Mouse (Mus musculus) right cerebral cortex, postnatal 4 days (tissue): Measurements from ENCODE around the gene Btf3.

Source experiments
- DNase-seq: peaks from one replicate; pipeline ENCODE4 v3.0.0-alpha.2; 2022

The Btf3 gene

DNA sequence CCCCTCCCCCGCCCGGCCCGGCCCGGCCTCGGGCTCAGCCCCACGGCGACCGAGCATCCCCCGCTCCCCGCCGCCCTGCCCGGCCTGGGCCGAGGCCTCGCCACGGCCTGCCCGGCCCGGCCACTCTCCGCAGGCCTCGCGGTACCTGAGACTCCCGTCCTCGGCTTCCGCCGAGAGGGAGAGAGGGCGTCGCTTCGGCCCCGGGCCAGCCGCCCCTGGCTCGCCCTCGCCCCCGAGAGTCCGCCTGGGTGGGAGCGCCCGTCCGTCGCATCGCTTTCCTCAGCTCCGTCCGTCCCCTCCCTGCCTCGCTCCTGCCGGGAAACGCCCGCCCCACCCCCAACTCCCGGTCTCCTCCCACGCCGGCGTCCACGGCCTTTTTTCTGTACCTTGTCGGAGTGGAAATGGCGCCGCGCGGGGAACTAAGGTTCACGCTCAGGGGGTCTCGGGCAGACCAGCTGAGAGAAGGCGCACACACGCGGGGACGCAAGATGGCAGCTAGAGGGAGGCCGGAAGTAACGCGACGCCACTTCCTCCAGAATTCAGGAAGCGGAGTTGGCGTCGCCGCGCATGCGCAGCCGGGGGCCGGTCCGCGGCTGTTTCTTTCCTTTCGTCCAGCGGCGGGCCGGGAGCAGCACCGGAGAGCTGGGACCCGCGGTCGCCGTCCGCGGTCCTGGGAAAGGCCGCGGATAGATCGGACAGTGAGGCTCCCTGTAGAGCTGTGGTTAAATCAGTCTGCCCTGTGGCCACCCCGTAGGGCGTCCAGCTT is at the start of gene Btf3:
Gene Btf3, minus strand, starts transcription at position 527 of the 766 bp plus-strand sequence.
- DNase-seq, result peak; percentile 93

DNA sequence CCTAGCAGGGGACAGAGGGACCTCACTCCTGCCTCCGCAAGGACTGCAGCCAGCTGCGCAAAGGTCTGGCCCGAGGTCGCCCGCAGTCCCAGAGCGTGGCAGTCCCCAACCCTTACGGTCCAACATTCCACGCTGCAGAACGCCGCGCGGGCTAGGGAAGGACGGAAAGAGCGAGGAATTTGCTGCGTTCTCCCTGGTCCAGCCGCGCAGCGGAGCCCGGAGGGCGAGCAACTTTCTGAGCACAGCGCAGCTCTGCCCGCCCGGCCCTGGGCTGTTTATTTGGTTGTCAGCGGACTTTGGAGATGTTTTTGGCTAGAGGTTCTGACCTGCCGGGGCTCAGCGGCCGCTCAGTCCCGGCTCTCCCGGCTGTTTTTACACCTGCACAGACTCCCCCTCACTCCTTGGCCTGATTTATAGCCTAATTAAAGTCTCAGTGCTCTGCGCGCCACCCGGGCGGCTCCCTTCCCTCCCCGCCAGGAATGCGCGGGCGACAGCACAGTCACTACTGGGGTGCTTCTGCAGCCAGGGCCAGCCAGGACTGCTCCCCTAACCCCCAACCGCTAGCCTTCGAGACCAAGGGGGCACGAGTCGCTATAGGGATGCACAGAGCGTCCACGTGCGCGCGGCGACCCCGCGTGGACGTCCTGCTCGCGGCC is 49.1 kb upstream of the Btf3 start:
- DNase-seq, result no peak

DNA sequence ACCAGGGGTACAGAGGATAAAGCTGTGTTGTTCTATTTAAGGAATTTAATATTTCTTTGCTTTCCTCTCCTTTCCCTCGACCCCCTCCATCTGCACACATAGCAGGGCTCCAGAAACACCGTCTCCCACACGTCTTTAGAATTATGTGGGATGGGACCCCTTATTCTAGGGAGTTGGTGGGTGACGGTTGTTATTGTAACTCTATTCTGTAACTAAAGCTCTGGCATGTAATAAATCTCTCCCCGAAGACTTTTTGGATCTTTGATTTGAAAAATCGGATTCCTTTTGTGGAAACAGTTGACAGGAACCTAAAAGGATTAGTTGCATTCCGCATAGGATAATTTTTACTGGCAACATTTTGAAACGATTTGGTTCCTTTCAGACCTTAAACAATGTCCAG is 48.3 kb upstream of the Btf3 start:
- DNase-seq, result no peak

DNA sequence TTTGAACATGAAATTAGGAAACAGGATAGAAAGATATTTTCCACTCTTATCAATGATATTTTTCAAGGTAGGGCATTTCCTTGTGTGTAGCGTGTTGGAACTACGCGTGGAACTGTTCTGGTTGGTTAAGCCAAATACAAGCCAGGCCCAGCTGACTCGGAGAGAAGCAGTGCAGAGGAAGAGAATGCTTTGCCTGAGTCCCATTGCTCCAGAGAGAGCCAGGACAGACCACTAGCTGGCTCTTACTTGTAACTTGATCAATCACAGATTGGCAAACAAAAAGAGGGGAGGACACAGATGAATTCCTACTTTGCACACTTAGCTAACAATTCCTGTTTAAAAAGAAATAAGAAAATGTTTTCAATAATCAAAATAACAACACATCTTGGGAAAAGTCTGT is 46.2 kb upstream of the Btf3 start:
- no peak for DNase-seq

DNA sequence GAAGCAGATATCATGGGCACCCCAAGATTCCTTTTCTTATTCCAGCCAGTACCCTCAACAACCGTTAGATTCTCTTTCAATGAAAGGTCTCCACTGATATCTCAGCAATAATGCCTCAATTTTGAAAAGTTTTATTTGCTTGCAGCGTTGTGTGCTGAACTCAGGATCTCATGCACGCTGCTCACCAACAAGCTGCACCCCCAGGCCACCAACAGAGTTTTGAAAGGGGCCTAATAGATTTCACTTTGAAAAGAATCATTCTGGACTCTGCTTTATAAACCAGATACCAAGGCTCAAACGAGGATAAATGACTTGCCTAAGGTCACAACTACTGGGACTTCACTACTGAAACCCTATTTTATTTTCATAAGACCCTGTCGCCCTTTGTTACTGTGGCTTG is 44.4 kb upstream of the Btf3 start:
- DNase-seq, result no peak

DNA sequence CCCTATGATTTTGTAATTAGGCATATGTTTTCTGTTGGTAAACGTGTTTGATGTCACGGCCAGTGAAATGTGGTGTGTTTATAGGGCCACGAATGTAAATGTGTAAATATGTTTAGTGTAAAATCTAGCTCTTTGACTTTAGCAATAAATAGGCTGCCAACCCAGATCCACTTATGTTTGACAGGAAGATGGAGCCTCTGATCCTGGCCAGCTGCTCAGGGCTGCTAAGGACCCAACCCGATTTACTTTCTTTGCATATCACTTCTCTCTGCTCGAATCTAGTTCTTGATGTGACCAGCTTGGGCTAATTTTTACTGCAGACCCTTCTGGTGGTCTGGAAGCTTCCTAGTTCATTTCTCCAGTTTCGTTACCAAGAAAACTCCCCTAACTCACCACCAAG is 43.6 kb upstream of the Btf3 start:
- DNase-seq, result no peak

DNA sequence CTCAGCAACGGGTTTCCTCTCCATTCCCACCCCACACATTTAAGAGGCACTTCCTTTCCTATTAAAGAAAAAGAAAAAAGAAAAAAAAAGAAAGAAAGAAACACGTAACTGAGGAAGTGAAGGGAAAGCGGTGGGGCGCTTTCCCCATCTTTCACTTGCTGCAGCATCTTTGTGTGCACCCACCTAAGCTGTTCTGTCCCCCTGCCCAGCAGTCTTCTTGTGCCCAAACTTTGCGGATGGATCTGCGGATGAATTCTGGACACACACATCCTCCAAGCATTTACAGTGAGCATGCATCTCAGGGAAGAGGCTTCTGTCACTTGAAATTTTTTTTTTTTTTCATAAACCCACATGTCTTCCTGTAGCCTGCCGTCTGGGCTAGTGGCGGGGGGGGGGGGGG is 42.5 kb upstream of the Btf3 start:
- no peak for DNase-seq

DNA sequence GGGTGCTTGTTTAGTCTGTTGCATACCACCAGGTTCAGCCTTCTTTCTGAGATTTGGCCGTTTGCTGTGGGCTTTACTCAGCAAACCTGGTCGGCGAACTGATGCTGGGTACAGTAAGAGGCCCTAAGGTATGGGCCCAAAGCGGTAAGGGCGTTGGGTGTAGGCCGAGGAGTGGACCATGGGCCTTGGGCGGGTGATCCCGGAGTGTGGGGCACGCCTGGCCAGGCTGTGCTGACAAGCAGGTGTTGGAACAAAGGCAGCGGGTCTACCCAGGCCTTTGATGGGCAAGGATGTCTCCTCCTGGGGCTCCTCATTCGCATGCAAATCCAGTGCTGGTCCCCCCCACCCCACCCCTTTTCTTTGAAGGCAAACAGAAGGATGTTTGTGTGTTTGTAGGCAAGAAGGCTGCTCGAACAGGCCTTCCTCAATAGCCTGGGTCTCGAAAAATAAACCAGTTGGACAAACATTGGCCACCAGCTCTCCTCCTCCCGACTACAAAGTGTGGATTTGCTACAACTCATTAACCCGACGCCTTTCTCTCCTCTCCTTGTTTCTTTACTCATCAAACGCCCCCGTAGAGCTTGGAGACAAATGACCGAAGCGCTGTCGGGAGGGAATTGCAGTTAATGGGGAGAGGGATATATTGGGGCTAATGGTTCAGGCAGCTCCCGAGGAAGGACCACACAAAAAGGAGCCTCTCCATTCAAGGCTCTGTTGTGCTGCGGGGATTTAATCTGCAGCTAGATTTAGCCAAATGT is 41.8 kb upstream of the Btf3 start:
- no peak for DNase-seq

DNA sequence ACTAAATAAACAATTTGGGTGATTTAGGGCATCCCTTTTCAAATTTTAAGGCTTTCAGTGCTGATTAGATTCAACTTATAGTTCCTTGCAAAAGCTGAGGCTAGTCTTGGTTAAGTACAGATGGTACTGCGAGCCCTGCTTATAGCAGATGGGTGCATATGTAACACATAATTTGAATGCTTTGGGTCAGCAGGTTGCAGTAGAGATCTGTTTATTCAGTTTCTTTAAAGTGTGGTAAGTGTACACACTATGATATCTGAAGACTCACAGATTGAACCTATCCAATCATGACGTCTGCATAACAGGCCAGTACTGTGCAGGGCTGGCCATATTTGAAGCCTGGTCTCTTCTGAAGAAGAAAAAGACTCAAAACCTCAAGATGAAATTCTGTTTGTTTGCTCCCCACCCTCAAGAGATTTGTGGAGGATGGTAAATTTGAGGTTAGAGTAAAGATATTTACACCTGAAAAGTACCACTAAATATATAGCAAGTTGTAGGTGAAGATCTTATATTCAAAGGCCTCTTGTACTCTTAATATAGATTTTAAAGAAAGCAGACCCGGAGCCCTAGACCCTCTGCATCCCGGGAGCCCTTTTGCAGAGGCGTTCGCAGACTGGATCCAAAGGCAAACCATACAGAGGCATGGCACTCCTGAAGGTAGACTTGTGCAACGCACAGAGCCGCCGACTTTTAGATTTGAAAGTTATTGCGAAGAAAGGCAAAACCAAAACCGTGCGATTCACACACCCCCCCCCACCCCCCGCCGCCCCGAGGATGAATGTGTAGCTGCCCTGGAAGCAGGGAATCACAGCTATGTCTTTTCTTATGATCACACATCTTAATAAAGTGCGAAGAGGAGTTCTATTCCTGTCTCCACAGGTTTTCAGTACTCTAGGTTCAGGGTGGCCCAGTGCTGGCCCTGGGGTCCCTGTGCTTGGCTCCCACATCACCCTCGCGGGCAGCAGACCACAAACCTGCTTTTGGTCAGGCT is 40.9 kb upstream of the Btf3 start:
- no peak for DNase-seq

DNA sequence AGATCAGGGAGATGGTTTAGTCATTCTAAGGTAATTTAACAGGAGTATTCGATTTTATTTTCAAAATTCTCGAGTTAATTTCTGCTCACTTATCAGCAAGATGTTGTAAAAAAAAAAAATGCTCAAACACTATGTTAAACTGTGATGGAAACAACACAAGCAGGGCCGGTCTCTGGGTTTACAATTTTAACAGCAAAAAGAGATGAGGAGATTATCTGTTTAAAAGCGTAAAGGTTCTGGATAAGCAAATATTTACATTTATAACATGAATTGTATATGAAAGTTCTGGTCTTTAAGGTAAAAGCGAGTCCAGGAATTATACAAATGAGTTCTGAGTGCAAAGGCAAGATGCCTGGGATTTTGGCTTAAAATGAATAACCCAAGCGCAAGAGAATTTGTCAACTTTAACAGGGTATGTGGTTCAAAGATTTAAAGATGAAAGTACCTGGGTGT is 40.2 kb upstream of the Btf3 start:
- DNase-seq, result no peak

DNA sequence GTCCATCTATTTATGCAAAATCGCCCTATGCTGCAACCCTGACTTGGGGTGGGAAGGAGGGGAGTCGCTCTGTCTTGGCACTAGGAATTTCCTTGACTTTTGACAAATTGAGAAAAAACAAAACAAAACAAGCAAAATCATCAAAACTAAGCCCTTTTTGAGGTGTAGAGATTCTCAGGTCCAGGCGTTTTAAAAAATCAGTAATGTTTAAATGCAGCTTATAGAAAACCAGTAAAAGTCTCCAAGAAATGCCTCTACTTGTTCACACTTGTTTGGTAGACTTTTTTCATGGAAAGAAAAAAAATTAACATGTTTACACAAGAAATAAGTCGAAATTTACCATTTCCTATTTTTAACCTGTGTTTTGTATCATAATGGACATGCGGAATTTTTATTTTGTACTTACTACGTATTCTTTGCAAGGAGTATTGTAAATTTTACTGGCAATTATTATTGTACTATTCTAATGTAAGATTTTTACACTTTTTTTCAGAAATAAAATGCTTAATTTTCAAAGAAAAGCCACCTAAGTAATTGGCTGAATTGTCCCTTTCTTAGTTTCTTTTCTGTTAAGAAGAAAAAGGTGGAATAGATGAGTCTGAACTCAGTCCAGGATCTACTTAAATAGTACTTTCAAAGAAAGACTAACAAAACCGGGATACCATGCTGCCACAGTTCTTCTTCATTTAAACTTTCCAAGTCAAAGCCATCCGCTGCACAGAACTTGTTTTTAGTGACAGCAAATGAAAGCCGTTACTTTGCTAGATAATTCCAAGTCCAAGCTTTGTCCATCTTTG is 39.6 kb upstream of the Btf3 start:
- no peak for DNase-seq

DNA sequence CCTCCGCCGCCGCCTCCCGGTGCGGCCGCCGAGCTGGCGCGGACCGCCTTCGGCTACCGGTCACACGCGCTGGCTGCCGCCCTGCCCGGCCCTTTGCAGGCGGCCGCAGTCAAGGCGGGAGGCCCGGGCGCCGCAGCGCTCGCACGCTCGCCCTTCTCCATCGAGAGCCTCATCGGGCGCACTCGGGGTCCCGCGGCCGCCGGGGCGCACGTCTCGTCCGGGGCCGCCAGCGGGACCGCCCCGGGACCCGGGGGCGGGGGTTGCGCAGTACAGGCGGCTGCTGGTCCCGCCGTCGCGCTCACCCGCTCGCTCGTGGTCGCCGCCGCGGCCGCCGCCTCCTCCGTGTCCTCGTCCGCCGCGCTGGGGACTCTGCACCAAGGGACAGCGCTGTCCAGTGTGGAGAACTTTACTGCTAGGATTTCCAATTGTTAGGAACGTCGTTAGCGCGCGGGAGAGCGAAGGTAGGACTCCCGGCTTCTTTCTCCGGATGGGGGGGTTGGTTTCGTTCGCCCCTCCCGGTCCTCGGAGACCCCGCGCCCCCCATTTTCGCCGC is 38.8 kb upstream of the Btf3 start:
- no peak for DNase-seq

DNA sequence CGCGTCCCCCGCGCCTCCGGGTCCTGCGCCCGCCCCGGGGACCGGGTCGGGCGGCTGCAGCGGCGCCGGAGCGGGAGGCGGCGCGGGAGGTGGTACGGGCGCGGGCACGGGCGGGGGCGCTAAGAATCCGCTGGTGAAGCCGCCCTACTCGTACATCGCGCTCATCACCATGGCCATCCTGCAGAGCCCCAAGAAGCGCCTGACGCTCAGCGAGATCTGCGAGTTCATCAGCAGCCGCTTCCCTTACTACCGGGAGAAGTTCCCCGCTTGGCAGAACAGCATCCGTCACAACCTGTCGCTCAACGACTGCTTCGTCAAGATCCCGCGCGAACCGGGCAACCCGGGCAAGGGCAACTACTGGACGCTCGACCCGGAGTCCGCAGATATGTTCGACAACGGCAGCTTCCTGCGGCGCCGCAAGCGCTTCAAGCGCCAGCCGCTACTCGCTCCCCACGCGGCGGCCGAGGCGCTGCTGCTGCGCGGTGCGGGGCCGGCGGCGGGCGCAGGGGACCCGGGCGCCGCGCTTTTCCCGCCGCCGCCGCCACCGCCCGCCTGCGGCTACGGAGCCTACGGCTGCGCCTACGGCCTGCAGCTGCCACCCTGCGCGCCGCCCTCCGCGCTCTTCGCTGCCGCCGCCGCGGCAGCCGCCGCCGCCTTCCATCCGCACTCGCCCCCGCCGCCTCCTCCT is 38.2 kb upstream of the Btf3 start:
- peak; percentile 32 for DNase-seq

DNA sequence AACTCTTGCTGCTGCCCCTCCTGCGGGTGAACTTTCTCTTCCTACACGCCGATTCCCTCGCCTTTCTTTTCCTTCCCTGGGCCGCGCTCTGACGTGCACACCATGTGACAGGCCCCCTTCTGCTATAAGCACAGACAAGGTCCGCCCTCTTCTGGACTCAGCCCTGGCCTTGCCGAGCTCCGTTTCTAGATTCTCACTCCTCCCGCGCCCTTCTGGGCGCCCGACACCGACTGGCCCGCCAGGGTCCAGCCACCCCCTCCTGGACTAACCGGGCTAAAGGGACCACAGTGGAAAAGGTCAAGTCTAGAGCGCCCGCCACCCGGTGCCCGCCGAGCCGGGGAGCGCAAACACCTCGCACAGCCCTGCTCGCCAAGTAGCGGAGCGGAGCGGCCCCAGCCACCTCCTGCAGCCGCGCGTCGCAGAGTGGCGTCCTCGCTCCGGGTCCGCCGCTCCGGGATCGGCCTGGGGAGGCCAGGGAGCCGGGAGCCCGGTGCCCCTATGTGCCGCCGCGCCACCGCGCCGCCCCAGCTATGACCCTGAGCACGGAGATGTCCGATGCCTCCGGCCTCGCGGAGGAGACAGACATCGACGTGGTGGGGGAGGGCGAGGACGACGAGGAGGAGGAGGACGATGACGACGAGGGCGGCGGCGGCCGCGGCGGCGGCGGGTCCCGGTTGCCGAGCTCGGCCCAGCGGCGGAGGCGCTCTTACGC is 37.4 kb upstream of the Btf3 start, which contains the start of gene Foxd1:
Gene Foxd1, plus strand, starts transcription at position 153 of the 712 bp plus-strand sequence.
- no peak for DNase-seq

DNA sequence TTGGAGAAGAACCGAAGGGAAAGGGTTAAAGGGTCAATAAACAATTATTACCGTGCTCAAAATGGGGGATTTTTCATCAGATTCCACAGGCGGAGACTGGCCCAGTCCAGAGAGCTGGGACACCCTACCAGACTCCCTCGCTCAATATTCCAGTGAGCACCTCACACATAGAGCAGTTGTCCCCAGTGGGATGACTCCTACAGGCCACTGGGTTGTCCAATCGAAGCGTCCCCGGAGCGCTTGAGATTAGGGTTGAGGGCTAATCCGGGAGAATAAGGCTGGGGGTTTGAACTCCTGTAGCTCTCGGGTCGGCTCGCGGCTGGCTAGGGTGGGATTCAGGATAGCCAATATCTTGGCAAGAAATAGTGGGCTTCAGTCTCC is 36.9 kb upstream of the Btf3 start:
- DNase-seq, result no peak

DNA sequence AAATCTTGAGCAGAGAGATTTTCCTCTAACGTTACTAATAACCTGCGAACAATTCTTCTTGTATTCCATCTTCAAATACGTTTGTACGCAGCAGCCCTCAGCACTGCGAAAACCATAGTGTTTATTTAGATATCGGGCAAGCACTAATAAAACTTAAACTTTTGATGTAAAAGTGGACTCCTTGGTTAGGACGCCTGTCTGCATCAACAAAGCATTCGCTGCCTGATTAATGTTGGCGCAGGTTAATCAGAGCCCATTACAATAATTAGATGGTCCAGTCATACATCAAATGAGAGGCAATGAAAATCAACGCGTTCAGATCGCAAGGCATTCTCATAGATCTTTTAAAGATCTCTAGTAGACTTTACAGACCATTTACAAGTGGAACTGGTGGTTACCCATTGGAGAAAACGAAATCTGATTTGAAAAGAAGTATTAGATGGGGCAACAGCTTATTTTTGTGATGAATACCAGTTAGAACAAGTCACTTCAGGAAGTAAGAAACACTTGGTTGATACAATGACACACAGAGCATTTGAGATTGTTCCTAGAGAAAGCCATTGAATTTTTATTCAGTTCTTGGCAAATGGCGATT is 35.7 kb upstream of the Btf3 start:
- no peak for DNase-seq

DNA sequence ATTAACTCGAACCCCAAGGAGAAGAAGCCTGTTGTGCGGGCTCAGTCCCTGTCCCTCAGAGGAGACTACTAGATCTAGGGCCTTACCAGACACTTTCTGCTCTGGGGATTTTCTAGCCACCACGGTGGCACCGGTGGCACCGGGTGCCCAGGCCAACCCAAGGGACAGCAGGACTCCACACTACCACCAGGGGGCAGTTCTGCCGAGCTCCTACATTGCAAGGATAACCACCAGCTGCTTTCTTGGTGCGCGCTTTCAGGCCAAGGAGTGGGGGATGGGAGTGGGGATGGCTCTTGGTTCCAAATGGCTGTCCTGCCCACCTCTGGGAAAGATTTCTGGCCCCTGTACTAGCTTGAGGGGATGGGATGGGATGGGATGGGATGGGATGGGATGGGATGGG is 34.7 kb upstream of the Btf3 start:
- DNase-seq, result no peak

DNA sequence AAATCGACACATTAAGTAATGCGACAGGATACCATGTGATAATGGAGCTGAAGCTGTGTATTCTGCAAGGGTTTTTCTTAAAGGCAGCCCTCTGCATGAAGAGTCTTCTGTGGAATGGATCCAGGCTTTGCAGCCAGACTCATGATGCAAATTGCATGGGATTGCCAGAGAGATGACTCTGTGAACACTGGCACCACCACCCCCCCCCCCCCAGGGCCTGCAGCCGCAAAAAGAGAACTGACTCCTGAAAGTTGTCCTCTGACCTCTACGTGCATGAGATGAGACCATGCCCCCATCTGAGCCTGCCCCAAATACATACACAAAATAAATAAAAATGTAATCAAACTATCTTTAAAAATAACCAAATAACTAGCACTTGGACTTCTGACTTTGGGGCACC is 32.7 kb upstream of the Btf3 start:
- no peak for DNase-seq

DNA sequence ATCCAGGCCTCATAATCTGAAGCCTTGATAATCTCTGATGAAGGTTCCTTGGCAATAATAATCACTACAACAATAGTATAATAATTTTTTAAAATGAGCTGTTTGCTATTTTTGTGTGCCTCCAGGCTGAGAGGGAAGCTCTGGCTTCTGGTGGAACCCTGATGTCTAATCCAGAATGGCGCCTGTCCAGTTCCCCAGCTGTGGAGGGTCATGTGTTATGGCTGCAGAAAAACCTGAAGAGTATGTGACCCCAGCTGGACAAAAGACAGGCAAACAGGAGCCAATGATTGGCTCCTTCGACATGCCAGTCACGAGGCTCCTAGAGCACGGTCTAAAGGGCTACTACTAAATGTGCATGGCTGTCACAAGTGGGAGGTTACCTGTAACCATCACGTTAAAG is 23.7 kb upstream of the Btf3 start:
- DNase-seq, result no peak

DNA sequence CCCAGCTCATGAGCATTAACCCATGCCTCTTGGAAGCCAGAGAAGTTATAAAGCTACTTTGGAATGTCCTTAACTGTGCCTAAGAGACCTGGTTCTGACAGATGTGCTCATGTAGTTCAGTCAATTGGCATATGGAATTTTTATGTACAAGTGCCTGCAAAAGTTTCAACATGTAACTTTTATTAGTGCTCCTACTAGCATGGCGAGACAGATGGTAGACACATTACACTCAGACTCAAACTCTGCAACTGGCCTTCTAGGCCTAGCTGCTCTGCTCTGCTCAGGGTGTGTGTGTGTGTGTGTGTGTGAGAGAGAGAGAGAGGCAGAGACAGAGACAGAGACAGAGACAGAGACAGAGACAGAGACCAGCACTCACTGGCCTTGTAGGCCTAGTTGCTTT is 19.4 kb upstream of the Btf3 start:
- DNase-seq, result no peak
